Mouse (Mus musculus): ENCODE data around the gene Baz2b.

Baz2b gene

DNA sequence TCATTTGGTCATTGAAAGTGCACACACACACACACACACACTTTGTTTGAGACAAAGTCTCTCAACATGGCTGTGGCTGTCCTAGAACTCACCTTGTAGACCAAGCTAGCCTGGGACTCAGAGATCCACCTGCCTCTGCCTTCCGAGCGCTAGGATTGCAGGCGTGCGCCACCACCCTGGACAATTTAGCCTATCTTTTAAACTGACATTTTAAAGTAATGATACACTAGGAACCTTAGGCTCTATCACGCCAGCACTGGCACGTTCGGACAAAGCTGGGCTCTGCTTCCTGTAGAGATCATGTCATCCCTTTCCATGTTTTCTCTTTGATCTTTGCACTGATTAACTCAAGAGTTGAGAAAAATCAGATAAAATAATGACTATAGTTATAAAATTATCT, 81.0 kb downstream of the Baz2b start:
- 98% methylated on average over 7 of the region's 7 CpGs for WGBS

- WGBS, result 66% methylated on average over 7 of the region's 7 CpGs
These were observed 82.8 kb downstream of the Baz2b start for GRCm38 (mm10) chr2:60126831-60127230.

- WGBS, result 38% methylated on average over 8 of the region's 8 CpGs
These were observed 83.3 kb downstream of the Baz2b start for GRCm38 (mm10) chr2:60126292-60126691.

GRCm38 (mm10) chr2:60125049-60126004, 84.3 kb downstream of the Baz2b start:
- under 1% methylated on average over 69 of the region's 83 CpGs for WGBS

DNA sequence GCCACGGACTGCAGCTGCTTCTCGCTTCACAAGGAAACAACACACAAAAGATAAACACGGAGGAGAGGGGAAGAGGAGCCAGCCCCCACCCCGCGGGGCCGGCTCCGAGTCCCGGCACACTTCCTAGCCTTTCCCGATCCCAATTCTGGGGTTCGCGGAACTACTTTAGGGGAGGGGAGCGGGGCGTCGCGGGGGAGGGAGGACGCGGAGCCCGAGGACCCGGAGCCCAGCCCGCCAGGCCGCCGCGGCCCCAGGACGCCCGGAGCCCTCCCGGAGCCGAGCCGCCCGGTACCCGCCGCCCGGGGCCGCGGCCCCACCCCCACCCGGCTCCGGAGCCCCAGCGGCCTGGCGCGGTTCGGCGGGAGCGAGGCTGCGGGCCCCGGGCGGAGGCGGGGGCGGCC, 85.0 kb downstream of the Baz2b start:
- WGBS, result 0% methylated on average over 26 of the region's 47 CpGs

DNA sequence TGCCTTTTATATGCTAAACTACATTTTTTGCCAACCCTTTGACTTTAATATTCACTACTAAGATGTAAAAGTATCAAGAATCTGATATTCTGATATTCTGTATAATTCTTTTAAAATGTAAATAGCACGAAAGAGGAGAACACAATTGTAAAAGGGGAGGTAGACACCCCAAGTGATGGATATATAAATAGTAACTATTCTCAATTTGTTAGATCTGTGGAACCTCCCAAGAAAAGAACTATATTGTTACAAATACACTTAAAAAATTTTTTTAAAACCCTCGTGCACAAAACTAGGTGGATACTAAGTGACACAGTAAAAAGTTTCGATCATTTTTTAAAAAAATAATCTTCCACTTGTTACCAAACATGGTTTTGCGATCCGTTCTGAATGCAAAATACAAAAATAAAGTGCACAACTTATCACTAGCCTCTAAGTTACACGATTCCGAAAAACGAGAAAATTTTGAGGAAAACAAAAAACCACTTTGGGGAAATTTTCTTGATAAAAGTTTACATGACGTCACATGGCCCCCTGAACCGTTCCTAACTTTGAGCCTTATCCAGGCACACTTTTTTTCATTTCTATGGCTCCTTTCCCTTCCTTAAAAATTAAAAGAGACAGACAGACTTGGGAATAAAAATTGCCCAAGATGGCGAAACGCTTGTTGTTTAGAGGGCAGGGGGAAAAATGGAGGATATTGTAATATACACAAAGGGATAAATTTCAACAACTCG, 85.6 kb downstream of the Baz2b start:
- 5% methylated on average over 13 of the region's 13 CpGs for WGBS

DNA sequence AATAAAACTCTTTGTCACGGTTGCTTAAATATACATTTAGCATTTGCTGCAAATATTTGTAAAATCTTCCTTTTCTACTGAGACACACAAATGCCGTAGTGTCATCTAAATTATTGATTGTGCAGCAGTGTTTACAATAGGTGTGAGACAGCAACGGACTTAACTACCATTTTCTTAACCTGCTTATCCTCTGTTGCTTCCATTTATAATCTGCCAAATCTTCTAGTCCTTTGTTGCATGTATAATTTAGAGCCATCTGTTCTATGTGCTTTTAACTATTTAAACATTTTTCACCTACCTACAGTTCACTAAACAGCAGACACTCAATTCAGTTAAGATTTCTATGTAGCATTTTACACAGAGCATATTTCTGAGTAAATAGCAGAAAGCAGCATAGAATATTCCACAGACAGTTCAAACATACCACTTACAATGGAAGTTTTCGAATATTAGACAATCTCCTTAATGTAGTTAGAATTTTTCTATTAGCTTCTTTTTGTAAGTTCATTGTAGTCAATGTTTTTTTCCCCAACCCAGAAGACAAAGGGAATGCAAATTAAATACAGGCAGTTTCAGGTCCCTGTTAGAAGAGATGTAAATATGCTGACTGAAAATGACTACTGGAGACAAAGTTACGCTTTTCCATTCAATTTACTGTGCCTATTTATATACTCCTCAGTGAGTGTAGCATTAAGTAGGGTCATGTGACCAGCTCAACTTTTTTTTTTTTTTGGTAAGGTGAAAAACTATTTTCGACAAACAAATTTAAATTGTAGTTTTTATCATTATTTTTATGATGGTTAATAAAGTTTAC, 86.4 kb downstream of the Baz2b start:
- 42% methylated on average over 6 of the region's 6 CpGs for WGBS

- 54% methylated on average over 2 of the region's 2 CpGs for whole genome bisulfite sequencing
These were observed 87.5 kb downstream of the Baz2b start for GRCm38 (mm10) chr2:60122188-60122587.

DNA sequence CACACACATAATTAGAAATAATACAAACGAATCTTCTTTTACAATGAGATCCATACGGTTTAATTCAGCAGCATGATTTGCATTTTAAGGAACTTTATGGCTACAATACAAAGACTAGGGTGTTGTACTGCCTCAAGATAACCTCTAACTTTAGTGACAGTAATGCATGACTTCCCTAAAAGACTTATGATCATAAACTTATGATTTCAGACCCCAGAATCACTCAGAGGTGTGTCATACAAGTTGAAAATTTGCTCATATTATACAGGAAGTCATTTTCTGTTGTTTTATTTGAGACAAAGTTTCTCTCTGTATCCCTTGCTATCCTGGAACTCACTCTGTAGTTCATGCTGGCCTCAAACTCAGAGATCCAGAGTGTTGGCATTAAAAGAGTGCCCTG, 89.0 kb downstream of the Baz2b start:
- 83% methylated on average over 2 of the region's 2 CpGs for WGBS

DNA sequence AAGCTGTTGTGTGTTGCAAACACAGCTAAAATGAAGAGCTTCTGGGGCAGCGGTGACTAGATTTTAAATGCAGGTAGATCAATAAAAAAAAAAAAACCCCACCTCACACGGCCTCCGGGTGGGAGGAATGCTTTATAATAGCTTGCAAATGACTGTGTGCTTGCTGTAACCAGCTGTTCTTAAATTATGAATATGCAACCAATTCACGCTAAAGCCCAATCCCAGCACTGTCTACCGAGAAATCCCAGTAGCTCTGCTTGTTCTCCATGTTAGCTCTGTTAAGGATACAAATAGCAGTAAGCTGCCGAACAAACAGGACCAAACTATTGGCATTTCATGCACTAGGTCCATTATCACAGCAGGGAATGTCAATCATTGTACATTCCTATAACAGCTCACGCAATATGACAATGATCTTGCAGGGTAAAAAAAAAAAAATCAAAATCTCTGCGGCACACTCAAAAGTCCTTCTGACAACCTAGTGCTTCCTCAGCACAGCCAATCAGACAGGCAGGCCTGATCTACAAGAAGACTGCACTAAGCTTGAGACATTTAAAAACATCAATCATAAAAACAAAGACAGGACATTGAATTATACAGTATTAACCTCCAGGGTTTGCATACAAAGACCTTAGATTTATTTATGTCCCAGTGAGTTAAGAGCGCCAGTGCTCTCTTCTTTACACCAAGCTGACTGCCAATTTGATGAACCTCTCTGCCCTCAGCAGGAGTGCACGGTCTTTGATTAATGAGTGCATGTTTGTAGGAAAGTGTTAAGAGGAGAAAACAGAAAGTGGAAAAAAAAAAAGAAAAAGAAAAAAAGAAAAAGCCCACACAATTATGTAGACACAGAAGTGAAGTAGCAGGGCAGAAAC, 90.7 kb downstream of the Baz2b start:
- WGBS, result 53% methylated on average over 10 of the region's 10 CpGs

- 49% methylated on average over 9 of the region's 9 CpGs for WGBS
These were observed 91.8 kb downstream of the Baz2b start for GRCm38 (mm10) chr2:60117867-60118266.

- WGBS, result 69% methylated on average over 12 of the region's 12 CpGs
These were observed 93.6 kb downstream of the Baz2b start for GRCm38 (mm10) chr2:60115891-60116554.

- 84% methylated on average over 4 of the region's 4 CpGs for WGBS
These were observed 94.7 kb downstream of the Baz2b start for GRCm38 (mm10) chr2:60114901-60115300.

DNA sequence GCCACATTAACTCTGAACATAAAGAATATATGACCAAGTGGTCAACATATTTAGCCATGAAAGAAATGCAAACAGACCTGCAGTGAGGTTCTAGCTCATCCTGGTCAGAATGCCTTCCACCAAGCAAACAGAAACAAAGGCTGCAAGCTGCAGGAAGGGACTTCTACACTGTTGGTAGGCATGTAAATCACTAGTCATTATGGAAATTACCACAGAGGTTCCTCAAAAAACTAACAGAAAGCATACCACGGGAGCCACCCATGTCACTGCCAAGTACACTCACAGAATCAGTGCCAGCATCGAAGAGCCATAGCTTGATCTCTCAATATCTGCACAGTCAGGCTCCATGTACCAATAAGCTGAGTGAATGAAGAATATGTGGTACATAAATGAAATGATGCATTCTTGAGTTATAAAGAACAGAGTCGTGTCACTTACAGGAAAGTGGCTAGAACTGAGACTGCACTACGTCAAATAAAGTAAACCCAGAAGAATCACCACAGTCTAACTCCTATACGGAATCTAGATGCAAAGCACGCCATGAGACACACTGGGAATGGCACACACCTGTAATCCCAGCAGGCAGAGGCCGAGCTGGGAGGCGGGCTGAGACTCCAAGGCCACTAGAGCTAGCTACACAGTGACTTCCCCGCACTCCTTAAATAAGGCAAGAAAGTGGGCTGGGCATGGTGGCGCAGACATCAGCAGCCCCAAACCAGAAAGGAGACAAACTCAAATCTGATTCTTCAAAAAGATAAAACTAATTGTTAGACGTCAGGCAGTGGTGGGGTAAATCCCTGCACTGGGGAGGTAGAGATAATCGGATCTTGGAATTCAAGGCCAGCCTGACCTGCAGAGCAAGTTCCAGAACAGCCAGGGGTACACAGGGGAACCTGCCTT, 95.7 kb downstream of the Baz2b start:
- 79% methylated on average over 12 of the region's 12 CpGs for WGBS

DNA sequence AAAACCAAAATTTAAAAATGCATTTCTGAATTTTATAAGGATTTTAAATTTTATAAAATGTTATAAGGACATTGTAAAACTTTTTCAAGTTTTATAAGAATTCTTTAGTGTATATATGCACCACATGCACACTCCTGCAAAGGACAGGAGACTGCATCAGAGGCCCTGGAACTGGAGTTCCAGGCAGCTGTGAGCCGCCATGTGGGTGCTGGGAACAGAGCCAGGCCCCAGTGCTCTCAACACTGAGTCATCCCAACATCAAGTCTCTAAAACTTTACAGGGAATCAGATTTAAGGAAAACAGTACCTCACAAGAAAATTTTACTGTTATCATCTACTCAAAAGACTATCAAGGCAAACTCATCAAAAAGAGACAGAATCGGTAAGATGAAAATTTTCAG, 97.5 kb downstream of the Baz2b start:
- 52% methylated on average over 2 of the region's 2 CpGs for WGBS

- WGBS, result 90% methylated on average over 3 of the region's 3 CpGs
These were observed 100.6 kb downstream of the Baz2b start for GRCm38 (mm10) chr2:60109001-60109400.

GRCm38 (mm10) chr2:60096625-60097024, 113.0 kb downstream of the Baz2b start:
- 88% methylated on average over 4 of the region's 4 CpGs for WGBS

GRCm38 (mm10) chr2:60090280-60090679, 119.4 kb downstream of the Baz2b start:
- 62% methylated on average over 6 of the region's 6 CpGs for WGBS

DNA sequence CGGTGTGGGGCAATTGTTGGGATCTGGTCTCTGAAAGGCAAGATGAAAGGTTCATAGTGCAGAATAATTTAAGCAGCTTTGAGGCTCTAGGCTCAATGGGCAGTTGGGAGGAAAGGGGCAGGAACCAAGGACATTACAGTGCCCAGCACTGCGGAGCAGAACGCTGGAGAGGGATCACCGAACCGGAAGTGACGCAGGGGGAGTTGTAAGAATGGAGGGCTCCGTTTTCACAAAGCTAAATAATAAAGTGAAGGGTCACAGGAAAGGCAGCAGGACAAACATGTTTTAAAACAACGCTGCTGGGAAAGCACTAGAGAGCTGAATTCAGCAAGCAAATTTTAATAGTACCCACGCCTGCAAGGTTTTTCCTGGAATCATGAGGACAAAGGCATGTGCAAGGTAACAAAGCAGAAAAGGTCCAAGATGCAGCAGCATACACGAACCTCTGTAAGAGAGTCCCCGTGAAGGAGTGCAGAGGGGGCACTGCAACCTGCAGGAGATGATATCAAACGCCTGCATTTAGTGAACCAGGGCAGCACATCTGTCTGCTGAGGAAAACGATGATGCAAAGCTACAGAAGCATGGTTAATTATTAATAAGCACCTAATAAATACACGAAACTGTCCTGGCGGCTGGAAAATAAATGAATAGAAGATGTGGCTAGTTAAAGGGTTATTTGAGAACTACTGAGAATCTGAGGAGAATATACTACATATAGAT, 120.0 kb downstream of the Baz2b start:
- WGBS, result 59% methylated on average over 15 of the region's 15 CpGs

Measured in cerebral cortex, adult 2 months (tissue).